In the genomic region with DNA sequence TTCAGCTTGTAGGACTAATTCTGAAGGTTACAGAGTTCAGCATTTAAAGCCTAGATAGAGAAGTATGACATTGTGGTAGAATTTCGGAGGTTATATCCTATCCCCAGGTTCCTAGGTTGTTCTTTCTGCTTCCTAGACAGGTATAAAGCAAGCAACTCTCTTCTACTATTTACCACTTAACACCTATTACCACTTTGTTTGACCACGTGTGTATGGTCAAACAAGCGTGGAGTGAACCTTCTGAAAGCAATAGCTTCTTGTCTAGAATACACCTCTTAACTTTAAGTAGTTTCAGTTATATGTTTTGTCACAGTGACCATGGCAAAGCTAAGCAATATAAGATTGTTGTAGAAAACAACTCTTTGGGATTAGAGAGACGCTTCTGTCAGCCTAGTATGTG, we compare ENCODE assay signal across 28 mouse cellular contexts.
"Had no signal": no experiment of that assay in that cellular context is flagged by ENCODE, and none has a peak within 500 bp of the region (broad histone marks: within the 10 kb centered on the region; RNA-seq: fewer than 3 reads in every experiment).

No protein-coding gene starts in this region.

- H3K9ac ChIP-seq: embryonic facial prominence, embryonic 12.5 days; embryonic facial prominence, embryonic 13.5 days; embryonic facial prominence, embryonic 15.5 days; forebrain, embryonic 12.5 days; forebrain, embryonic 13.5 days; forebrain, embryonic 15.5 days; forebrain, postnatal 0 days had no signal

- H3K27me3 ChIP-seq: embryonic facial prominence, embryonic 12.5 days; embryonic facial prominence, embryonic 13.5 days; embryonic facial prominence, embryonic 15.5 days; forebrain, embryonic 12.5 days; forebrain, embryonic 13.5 days; forebrain, embryonic 15.5 days had no signal

- H3K9me3 ChIP-seq: embryonic facial prominence, embryonic 10.5 days; embryonic facial prominence, embryonic 12.5 days; embryonic facial prominence, embryonic 13.5 days; embryonic facial prominence, embryonic 15.5 days; forebrain, embryonic 10.5 days; forebrain, embryonic 12.5 days; forebrain, embryonic 13.5 days; forebrain, embryonic 15.5 days had no signal

- H3K27ac ChIP-seq: embryonic facial prominence, embryonic 10.5 days; embryonic facial prominence, embryonic 12.5 days; embryonic facial prominence, embryonic 13.5 days; embryonic facial prominence, embryonic 15.5 days; forebrain, embryonic 10.5 days; forebrain, embryonic 12.5 days; forebrain, embryonic 13.5 days; forebrain, embryonic 15.5 days; gastrocnemius, adult 2 months had no signal

- H3K4me2 ChIP-seq: embryonic facial prominence, embryonic 12.5 days; embryonic facial prominence, embryonic 13.5 days; embryonic facial prominence, embryonic 15.5 days; forebrain, embryonic 12.5 days; forebrain, embryonic 13.5 days; forebrain, embryonic 15.5 days had no signal

- ATAC-seq: forebrain, embryonic 13.5 days; forebrain, embryonic 14.5 days; forebrain, embryonic 15.5 days; forebrain, embryonic 16.5 days; forebrain, postnatal 0 days had no signal

- H3K4me3 ChIP-seq: embryonic facial prominence, embryonic 10.5 days; embryonic facial prominence, embryonic 12.5 days; embryonic facial prominence, embryonic 13.5 days; embryonic facial prominence, embryonic 15.5 days; erythroblast, embryonic 14.5 days; forebrain, embryonic 10.5 days; forebrain, embryonic 12.5 days; forebrain, embryonic 13.5 days; forebrain, embryonic 15.5 days; gastrocnemius, adult 2 months had no signal

- H3K4me1 ChIP-seq: embryonic facial prominence, embryonic 10.5 days; embryonic facial prominence, embryonic 12.5 days; embryonic facial prominence, embryonic 13.5 days; embryonic facial prominence, embryonic 15.5 days; forebrain, embryonic 10.5 days; forebrain, embryonic 12.5 days; forebrain, embryonic 13.5 days; forebrain, embryonic 15.5 days had no signal

- H3K36me3 ChIP-seq: embryonic facial prominence, embryonic 10.5 days; embryonic facial prominence, embryonic 12.5 days; embryonic facial prominence, embryonic 13.5 days; embryonic facial prominence, embryonic 15.5 days; forebrain, embryonic 10.5 days; forebrain, embryonic 12.5 days; forebrain, embryonic 15.5 days had no signal

- DNase-seq: cerebellum, adult 2 months; cerebellum, adult 8-10 months; cerebellum, adult 9-10 months; cerebellum, adult 9-11 months; cerebellum, postnatal 10 days; cerebellum, postnatal 14 days; cerebellum, postnatal 25 days; cerebellum, postnatal 36 days; embryo, embryonic 11 days; forebrain, postnatal 0 days; gastrocnemius, adult 2 months; gastrocnemius, postnatal 10 days; gastrocnemius, postnatal 14 days; gastrocnemius, postnatal 25 days; gastrocnemius, postnatal 36 days; heart, adult 11 months; heart, adult 18-20 months had no signal
